Mouse (Mus musculus): ENCODE measurements around the gene Txn1. TPM values are rescaled to one million over a fixed set of nuclear protein-coding genes. Genes with fewer than 3 reads are reported as not detected.
A peak's percentile ranks its signal among the peaks of the same experiment; 100 is the strongest.

The Txn1 gene
- total RNA-seq, 1 experiment from 2014 or later = 227 TPM

- ATAC-seq (ENCODE audit: extremely low read depth, insufficient number of reproducible peaks, low FRiP score, poor library complexity, severe bottlenecking) = no peak
Observed at GRCm38 (mm10) chr4:57908860-57909259, 47.4 kb downstream of the Txn1 start.

DNA sequence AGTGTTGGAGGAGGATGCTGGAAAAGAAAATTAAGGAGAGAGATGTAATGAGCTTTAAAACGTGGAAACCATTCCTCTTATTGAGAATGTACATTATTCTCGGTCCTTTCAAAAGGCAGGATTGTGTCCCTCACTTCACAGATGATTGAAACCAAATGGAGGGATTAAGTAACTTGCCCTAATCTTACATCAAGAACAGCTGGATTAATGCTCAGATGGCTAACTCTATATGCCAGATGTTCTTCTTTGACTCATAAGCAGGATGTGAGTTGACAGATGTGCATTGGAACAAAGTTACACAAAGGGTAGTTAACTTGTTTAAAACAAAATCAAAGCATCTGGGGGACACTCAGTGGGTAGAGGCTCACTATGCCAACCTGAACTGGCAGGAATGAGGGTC, 49.5 kb downstream of the Txn1 start:
- no peak for ATAC-seq (ENCODE audit: extremely low read depth, insufficient number of reproducible peaks, low FRiP score, poor library complexity, severe bottlenecking)

DNA sequence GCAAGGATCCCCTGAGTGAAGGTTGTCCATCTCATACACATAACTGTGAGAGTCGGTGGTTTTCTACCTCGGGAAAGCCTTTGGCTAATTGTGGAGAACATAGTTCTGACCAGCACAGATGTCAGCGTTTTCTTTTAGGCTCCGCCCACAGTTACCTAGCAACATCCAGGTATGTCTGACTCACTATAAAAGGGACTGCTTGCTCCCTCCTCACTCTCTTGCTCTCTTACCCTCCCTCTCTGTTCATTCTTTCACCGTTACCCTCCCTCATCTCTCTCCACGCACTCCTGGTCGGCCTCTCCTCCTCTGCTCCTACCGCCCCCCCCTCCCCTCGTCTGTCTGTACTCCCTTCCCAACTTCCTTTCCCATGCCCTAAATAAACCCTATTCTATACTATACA, 51.6 kb downstream of the Txn1 start:
- no peak for ATAC-seq (ENCODE audit: extremely low read depth, insufficient number of reproducible peaks, low FRiP score, poor library complexity, severe bottlenecking)

- peak; percentile 77 for ATAC-seq (ENCODE audit: extremely low read depth, insufficient number of reproducible peaks, low FRiP score, poor library complexity, severe bottlenecking)
Observed at GRCm38 (mm10) chr4:57904211-57904610, 52.0 kb downstream of the Txn1 start.

- no peak for ATAC-seq (ENCODE audit: extremely low read depth, insufficient number of reproducible peaks, low FRiP score, poor library complexity, severe bottlenecking)
Observed at GRCm38 (mm10) chr4:57902619-57903018, 53.6 kb downstream of the Txn1 start.

DNA sequence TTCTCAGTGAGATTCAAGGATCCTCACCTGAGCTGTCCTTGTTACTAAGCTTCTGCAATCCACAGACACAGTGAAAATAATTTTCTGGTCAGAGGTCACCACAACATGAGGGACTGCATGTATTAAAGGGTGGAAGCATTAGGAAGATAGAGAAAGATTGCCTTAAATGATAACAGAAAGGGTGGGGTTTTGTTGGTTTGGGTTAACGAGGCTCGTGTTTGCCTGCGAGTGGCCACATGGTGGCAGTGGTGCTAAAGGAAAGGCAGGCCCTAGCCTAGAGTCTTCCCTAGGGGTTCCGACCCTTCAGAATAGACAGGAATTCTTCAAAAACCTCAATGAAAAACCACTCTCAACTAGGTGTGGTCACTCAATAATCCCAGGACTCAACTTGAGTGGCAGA, 55.0 kb downstream of the Txn1 start:
- peak; percentile 46; the same call in 1 of the 2 replicates for ATAC-seq (ENCODE audit: extremely low read depth, insufficient number of reproducible peaks, low FRiP score, poor library complexity, severe bottlenecking)

DNA sequence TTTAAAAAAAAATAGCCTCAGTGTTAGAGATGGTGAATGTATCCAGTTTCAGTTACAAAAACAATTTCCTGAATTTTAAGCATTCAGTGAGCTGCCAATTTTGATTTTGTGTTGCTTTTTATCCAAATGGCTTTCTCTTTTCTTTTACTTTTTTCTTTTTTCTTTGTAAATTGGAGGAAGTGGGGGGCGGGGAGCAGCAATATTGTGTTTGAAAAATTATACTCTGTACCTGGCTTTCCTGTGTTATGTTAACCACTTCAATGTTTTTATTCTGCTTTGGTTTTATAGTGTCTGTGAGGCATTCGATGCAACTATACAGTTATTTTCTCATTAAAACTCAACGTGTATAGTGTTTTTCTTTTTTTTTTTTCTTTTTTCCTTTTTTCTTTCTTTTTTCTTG, 59.6 kb downstream of the Txn1 start:
- ATAC-seq (ENCODE audit: extremely low read depth, insufficient number of reproducible peaks, low FRiP score, poor library complexity, severe bottlenecking) = no peak

- no peak for ATAC-seq (ENCODE audit: extremely low read depth, insufficient number of reproducible peaks, low FRiP score, poor library complexity, severe bottlenecking)
Observed at GRCm38 (mm10) chr4:57895902-57896301, 60.3 kb downstream of the Txn1 start.

DNA sequence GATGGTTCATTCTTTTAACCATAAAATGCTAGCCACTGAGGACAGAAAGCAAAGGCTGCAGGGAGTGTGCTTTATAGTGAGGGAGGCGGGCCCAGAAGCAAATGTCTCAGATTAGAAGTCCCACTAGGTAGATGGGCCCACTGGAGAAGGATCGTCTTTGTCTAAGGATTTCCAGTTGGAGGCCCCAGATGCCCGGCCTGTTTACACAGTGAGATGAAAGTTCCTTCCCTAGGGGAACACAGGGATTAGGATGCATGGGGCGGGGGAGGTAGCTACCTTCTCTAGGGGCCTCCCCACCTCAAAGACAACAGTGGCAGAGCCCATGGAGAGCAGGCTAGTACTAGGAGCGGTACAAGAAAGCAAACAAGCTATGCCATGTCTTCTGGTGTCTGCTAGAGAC, 61.1 kb downstream of the Txn1 start:
- no peak for ATAC-seq (ENCODE audit: extremely low read depth, insufficient number of reproducible peaks, low FRiP score, poor library complexity, severe bottlenecking)

Other genes starting within 250 kb of the Txn1 start
- gene Akap2, start 238.8 kb downstream of the Txn1 start, total RNA-seq (2017) = 7.4 and 8.2 TPM in 2 replicates
- not detected in 2 replicates for gene D630039A03Rik, start 40.1 kb downstream of the Txn1 start, total RNA-seq (2017)
- not detected in 2 replicates for gene Txndc8, start 52.7 kb upstream of the Txn1 start, total RNA-seq (2017)

All from neutrophil, adult 5-6 weeks (primary cell).